Mouse (Mus musculus) megakaryocyte progenitor cell, adult 5-6 weeks (primary cell): ENCODE data around the gene Insrr. TPM values are rescaled to one million over a fixed set of nuclear protein-coding genes. Genes with fewer than 3 reads are reported as not detected.
A peak's percentile ranks its signal among the peaks of the same experiment; 100 is the strongest.
"Not testable (repeated sequence)": the region's sequence is repeated elsewhere in the genome, so short reads cannot be mapped to it uniquely, and the experiment has no call there.

Experiments
- ATAC-seq: replicated peaks from 2 replicates; pipeline ENCODE4 v1.8.0; 2016; ENCODE audit warnings: mild to moderate bottlenecking, moderate TSS enrichment, inconsistent platforms; ENCODE audit not compliant: poor library complexity
- total RNA-seq, 2 experiments: library from RNA; stranded (forward) in 1 of 2; stranded (reverse) in 1 of 2; fragments of 157-497, 149-512 nt in 1 of 2; fragments of 200-1000 nt in 1 of 2; gene quantifications; 2 replicates each; pipeline versions ENCODE4 v1.2.3 to v1.2.4; 2015 to 2017

The Insrr gene
- total RNA-seq, 2 experiments from 2014 or later, result 0.05 TPM; not detected in 1

DNA sequence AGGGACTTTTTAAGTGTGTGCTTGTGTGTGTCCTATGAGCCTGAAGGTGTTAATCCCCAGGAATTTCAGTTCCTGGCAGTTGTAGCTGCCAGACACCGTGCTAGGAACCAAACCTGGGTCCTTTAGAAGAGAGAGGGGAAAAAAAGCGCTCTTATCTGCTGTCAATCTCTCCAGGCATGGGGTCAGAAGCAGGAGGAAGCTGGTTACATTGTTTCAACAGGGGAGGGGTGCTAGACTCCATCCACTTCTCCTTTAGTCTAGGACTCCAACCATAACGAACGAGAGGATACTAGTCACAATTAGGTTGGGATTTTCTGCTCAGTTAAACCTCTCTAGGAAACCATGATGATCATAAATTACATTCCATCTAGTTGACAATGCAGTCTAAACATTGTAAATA, 31.7 kb downstream of the Insrr start:
- ATAC-seq, result peak; percentile 52; the same call in 1 of the 2 replicates

DNA sequence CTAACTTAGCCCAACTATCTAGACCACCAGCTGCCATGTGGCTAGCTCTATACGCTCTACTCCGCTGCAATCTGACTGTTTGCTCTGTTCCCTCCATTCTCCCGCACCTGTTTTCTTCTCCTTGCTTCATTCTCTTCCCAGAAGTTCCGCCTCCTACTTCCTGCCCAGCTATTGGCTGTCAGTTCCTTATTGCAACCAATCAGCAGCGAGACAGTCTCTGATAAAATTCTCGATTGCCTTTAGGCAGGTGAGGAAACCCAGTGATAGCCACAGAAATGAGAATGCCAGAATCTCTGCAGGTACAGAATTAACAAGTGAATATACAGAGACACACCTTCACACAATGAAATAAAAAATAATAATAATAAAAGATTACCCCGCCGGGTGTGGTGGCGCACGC, 32.3 kb downstream of the Insrr start:
- peak; percentile 44; the same call in 1 of the 2 replicates for ATAC-seq

DNA sequence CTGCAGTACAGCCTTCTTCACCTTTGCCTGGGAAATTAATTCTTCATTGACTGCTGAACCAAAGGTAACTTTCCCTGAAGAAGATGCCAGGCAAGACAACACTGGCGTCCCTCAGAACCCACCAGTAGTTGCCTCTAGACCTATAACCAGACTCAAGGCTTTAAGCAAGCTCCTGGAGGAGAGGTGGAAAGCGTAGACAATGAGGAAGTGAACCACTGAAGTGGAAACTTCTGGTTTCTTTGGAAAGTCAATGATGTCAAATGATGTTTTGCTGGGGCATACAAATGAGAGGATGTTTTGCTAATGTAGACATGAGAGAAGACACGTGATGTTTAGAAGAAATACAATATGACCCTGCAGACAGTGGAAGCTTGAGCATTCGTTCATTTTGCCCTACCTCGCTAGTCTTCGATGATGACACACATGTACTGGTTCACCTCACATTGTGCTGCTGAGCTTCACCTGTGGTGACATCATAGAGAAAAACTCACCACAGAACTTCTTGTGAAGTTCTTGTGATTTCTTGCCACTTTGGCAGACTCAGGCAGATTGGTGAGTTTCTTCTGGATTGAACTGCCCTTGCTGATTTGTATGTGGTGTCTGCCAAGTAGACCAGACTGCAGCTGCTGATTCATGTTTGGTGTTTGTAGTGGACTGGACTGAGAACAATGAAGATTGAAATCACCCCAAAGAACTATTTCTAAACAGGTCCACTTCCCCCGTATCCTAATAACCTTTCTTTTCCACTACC, 35.5 kb downstream of the Insrr start:
- no peak for ATAC-seq

DNA sequence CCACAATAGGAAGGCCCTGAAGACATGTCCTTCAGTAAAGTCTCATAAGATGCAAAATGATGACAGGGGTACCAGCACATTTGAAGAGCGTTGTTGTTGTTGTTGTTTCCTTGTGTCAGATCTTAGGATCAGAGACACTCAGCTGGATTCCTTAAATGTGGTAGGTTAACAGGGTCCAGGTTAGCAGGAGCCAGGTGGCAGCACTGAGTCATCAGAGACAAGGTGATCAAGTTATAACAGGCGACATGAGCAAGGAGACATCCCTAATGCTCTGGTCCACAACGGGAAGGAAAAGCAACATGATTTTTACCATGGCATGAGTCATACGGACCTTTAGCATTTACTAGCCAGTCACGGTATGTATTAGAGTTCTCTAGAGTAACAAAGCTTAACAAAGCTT, 36.7 kb downstream of the Insrr start:
- no peak for ATAC-seq

DNA sequence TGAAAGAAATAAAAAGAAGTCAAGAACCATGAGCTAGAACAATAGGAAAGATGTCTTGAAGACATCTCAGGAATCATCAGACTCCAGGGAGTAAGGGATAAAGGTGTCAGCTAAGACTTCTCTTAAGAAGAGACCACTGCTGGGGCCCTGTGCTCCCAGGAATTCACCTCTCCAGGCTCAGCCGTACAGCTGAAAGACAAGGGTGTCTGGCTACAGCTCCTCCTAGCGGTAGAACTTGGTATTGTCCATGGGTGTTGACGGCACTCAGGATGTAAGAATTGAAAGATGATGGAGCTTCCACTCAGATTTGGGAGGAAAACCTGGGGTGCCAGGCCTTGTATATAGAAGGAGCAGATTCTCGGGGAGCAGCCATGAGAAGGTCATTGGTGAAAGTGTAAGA, 41.9 kb downstream of the Insrr start:
- peak; percentile 90 for ATAC-seq

DNA sequence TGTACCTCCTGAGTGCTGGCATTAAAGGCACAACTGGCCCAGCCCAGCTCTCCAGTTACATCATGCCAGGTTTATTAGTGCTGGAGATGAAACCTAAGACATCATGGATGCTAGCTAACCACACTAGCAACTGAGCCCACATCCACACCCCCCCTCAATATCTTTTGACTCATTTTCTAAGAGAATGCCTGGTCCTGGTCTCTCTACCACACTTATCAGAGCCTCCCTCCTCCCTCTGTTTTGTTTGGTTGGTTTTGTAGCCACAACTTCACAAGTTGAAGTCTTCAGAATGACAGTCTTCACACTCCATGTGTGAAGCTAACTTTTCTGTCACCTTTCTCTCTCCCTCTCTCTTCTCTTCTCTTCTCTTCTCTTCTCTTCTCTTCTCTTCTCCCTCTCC, 44.1 kb downstream of the Insrr start:
- no peak for ATAC-seq

DNA sequence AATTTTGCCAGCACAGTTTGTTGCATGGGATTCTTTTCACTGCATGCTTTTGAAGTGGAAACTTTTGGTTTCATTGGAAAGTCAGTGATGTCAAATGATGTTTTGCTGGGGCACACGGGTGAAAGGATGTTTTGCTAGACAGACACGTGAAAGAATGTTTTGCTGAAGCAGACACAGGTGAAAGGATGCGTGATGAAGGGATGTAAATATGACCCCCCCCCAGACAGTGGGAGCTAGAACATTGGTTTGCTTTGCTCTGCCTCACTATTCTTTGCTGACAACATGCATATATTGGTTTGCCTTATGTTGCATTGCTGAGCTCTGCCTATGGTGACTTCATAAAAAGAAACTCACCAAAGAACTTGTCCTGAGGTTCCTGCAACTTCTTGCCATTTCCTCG, 48.2 kb downstream of the Insrr start:
- ATAC-seq, result no peak

DNA sequence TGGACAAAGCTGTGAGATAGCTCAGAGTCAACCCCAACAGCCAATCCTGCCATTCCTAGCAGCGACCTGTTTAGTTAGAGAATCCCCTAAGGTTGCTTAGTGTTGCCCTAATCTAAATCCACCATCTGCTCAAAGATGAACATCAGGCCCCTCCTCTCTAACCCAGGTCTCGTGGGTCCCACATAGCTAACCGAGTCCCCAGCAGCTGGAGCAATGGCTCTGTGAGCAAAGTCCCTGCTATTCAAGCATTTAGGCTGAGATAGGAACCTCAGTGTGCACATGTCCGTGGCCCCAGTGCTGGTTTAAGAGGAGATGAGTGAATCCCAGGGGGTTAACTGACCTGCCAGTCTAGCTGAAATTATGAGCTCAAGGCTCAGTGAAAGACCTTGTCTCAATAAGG, 49.4 kb downstream of the Insrr start:
- ATAC-seq, result no peak

DNA sequence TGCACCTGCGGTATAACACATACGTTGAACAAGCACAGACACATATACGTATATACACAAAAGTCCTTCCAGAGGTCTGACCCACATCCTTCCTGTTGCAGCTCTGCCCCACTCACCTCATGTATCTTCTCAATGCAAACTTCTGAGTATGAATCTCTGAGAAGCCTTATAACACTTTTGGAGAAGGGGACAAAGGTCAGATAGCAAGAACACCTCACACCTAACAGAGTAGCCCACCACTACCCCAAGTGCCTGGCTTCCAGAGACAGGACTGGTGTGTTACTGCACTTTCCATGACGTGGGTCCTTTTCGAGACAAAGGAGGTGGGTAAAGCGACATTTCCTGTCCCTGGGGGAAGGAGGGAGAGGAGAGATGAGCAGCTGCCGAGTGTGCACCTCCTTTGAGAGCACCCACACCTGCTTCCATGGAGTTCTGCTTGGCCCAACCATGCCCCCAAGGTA, 49.9 kb downstream of the Insrr start, which contains the start of gene Sh2d2a:
Gene Sh2d2a, plus strand, starts transcription at position 106 of the 461 bp plus-strand sequence.
- no peak for ATAC-seq

DNA sequence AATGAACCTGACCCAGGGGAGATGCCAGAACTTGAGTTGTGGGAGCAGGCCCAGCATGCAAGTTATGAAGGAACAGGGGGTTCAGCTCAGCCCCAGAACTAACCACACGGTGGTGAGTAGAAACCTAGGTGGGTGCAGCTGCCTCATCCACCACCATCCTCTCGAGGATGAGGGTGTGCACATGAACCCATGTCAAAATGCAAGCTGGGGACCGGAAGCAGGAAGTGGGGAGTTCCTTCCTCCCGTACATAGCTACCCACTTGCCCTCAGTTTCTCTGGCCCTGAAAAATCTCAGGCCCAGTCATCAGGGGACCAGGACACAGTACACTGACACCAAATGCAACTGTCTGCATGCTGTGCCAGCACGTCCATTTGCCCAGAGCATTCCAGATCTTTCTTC, 50.9 kb downstream of the Insrr start:
- ATAC-seq, result no peak

DNA sequence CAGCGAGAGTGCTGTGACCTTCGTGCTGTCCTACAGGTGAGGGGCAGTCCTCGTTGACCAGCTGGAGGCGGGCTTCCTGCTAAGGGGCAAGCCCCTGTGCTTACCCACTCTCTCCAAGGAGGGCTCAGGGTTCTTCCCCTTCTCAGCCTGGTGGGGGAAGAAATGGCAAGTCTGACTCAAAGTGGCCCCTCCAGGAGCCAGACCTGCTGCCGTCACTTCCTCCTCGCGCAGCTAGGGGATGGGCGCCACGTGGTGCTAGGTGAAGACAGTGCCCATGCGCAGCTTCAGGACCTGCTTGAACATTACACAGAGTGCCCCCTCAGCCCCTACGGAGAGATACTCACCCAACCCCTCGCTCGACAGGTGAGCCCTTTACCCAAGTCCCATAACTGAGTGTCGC, 52.4 kb downstream of the Insrr start:
- ATAC-seq, result peak; percentile 37; the same call in 1 of the 2 replicates

DNA sequence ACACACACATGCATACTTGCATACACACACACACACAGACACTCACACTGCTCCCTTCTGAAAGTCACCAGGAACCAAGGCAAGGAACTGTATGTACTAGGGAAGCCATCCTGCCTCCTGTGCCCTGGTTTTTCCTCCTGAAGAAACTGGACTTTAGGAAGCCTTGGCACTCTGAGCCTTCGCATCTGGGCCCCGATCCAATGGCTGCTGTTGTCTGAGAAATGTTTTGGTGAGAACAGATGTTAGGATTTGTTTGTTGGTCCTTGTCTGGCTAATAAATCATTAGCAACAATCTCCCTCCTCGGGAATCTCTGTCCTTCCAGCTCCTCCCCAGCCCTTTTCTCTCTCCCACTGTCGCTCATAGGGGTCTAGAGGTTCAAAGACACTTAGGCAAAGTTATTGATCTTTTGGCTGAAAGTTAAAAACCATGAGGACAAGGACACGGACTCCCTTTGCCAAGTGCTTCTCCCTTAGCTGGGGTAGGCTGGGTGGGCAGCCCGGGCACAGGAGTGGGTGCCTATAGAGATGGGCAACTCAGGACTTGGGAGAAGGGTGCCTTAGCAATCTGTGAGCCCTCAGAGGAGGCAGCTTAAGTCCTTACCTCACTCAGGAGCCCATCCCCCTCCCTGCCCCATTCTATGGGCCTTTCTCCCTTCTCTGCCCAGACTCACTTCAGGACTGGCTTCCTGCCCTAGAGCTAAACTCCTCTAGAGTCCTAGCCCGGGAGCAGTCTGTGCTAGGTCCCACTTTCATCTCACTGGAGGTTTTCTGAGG, 58.2 kb downstream of the Insrr start:
- no peak for ATAC-seq

DNA sequence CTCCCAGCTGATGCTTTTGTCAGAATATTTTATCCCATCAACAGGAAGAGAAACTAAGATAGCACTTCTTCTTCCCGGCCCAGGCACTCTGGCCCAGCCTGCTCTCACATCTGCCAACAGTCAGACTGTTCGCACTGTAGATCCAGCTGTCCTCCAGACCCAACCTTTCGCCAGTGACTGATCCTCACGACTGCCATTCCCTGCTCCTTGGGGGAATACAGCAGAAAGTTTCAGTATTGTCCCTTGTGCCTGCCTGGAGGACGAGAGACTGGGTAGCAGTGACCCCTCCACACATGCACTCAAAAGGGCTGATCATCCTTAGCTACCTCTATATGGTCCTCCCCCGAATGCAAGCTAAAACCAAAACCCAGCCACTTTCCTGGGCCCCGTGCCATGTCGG, 59.2 kb downstream of the Insrr start:
- ATAC-seq, result no peak

DNA sequence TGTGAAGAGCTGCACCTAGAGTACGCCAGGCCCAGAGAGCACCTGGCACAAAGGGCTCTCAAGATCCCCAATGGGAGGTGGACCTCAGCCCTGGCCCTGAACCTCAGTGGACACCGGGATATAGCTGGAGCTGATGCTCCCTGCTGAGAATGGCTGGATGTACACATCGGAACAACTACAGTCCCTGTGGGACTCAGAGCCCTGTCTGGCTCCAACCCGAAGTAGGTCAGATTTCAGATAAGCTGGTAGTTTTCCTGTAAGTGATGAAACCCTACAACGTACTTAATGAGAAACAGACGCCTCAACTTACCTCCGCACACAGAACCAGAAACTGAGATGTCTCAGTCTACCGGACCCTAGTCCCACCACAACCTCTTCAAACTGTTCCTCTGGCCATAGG, 60.9 kb downstream of the Insrr start:
- ATAC-seq, result no peak

DNA sequence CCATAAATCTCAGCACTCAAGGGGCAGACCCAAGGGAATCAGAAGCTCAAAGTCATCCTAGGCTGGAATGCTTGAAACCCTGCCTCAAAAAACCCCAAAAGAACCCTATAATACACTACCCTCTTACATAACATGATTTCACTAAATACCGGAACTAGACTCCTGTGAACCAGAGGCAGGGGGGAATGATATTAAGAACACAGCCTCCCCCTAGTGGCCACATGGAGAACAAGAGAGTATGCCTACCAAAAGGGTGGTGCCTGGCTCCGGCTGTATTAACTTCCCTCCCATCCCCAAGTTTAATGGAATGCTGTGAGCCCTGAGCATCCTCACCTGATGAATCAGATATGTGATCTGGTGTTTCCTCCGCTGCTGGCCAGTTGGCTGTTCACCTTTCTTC, 63.1 kb downstream of the Insrr start:
- ATAC-seq, result peak; percentile 97

DNA sequence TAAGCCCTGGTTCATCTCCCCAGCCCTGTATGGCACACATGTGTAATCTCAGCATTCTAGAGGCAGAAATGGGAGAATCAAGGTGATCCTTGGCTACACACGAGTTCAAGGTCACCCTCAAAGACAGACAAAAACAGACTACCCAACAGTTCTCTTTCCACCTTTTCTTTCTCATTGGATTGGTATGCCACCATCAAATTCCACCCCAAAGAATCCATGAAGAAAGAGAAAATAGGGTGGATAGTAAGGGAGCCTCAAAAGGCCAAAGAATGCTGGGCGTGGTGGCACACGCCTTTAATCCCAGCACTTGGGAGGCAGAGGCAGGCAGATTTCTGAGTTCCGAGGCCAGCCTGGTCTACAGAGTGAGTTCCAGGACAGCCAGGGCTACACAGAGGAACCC, 67.4 kb downstream of the Insrr start:
- ATAC-seq, result not testable (repeated sequence)

Other genes starting within 250 kb of the Insrr start
- 5.4 and 8.7 TPM in 2 replicates for gene Arhgef11, start 179.4 kb upstream of the Insrr start, total RNA-seq (2015)
- gene Arhgef11, start 179.4 kb upstream of the Insrr start, total RNA-seq (2017), result 4.8 and 5.5 TPM in 2 replicates
- not detected in 2 replicates for gene Lrrc71, start 48.3 kb upstream of the Insrr start, total RNA-seq (2015)
- gene Lrrc71, start 48.3 kb upstream of the Insrr start, total RNA-seq (2017), result 0.03 TPM in 1 of 2 replicates, not detected in the other
- not detected in 2 replicates for gene Ntrk1, start 1.8 kb upstream of the Insrr start, total RNA-seq (2015)
- gene Ntrk1, start 1.8 kb upstream of the Insrr start, total RNA-seq (2017), result not detected in 2 replicates
- gene Pear1, start 27.4 kb downstream of the Insrr start, total RNA-seq (2015), result 3.4 and 4.3 TPM in 2 replicates
- 0.46 and 3.4 TPM in 2 replicates for gene Pear1, start 27.4 kb downstream of the Insrr start, total RNA-seq (2017)
- 0.12 TPM in 1 of 2 replicates, not detected in the other for gene Sh2d2a, start 49.8 kb downstream of the Insrr start, total RNA-seq (2015)
- not detected in 2 replicates for gene Sh2d2a, start 49.8 kb downstream of the Insrr start, total RNA-seq (2017)
- 24.5 and 25.6 TPM in 2 replicates for gene Prcc, start 88.7 kb downstream of the Insrr start, total RNA-seq (2015)
- 28.9 and 31.3 TPM in 2 replicates for gene Prcc, start 88.7 kb downstream of the Insrr start, total RNA-seq (2017)
- 281 and 308 TPM in 2 replicates for gene Hdgf, start 109.4 kb downstream of the Insrr start, total RNA-seq (2015)
- gene Hdgf, start 109.4 kb downstream of the Insrr start, total RNA-seq (2017), result 348 and 456 TPM in 2 replicates
- gene Mrpl24, start 122.6 kb downstream of the Insrr start, total RNA-seq (2015), result 157 and 195 TPM in 2 replicates
- gene Mrpl24, start 122.6 kb downstream of the Insrr start, total RNA-seq (2017), result 119 and 137 TPM in 2 replicates
- 45.2 and 51.0 TPM in 2 replicates for gene Isg20l2, start 133.4 kb downstream of the Insrr start, total RNA-seq (2015)
- 41.1 and 51.0 TPM in 2 replicates for gene Isg20l2, start 133.4 kb downstream of the Insrr start, total RNA-seq (2017)
- gene Rrnad1, start 133.8 kb downstream of the Insrr start, total RNA-seq (2015), result 10.3 and 11.1 TPM in 2 replicates
- 13.2 and 16.2 TPM in 2 replicates for gene Rrnad1, start 133.8 kb downstream of the Insrr start, total RNA-seq (2017)
- not detected in 2 replicates for gene Crabp2, start 151.7 kb downstream of the Insrr start, total RNA-seq (2015)
- not detected in 2 replicates for gene Crabp2, start 151.7 kb downstream of the Insrr start, total RNA-seq (2017)
- gene Nes, start 174.1 kb downstream of the Insrr start, total RNA-seq (2015), result 0.02 TPM in 1 of 2 replicates, not detected in the other
- gene Nes, start 174.1 kb downstream of the Insrr start, total RNA-seq (2017), result 0.20 TPM in 1 of 2 replicates, not detected in the other
- not detected in 2 replicates for gene Bcan, start 203.3 kb downstream of the Insrr start, total RNA-seq (2015)
- not detected in 2 replicates for gene Bcan, start 203.3 kb downstream of the Insrr start, total RNA-seq (2017)
- gene Hapln2, start 230.6 kb downstream of the Insrr start, total RNA-seq (2015), result not detected in 2 replicates
- not detected in 2 replicates for gene Hapln2, start 230.6 kb downstream of the Insrr start, total RNA-seq (2017)
- 34.2 and 38.7 TPM in 2 replicates for gene Gpatch4, start 246.2 kb downstream of the Insrr start, total RNA-seq (2015)
- 49.2 and 51.8 TPM in 2 replicates for gene Gpatch4, start 246.2 kb downstream of the Insrr start, total RNA-seq (2017)